Comparison of ENCODE assay signal across 12 mouse cellular contexts in genomic region chr7:19940256-19940655, GRCm38 (mm10). TPM values are rescaled to one million over a fixed set of nuclear protein-coding genes. Genes with fewer than 3 reads are reported as not detected.
A peak's percentile ranks its signal among the peaks of the same experiment; 100 is the strongest.
DNase-seq lines count a peak whose midpoint lies in the region; ATAC-seq and TF ChIP-seq lines count a peak whose summit lies in the region.
"Had no signal": no experiment of that assay in that cellular context is flagged by ENCODE, and none has a peak within 500 bp of the region (broad histone marks: within the 10 kb centered on the region; RNA-seq: fewer than 3 reads in every experiment).

No protein-coding gene starts in this region.

- H3K9ac ChIP-seq in heart, embryonic 12.5 days, result no peak overlapping the region; the same call in 1 of the 2 replicates
- H3K9ac ChIP-seq in kidney, embryonic 16.5 days (replicated peaks; ENCODE audit: low read length), result no peak overlapping the region

- H3K4me2 ChIP-seq in heart, embryonic 12.5 days, result peak overlapping the region; percentile 63
- no peak overlapping the region for H3K4me2 ChIP-seq in kidney, embryonic 16.5 days (replicated peaks; ENCODE audit: low read depth, low read length)

- TF ChIP-seq CTCF in left cerebral cortex, adult 2 months (IDR thresholded peaks at IDR 0.05), result no peak

- 2% methylated on average over 5 of the region's 6 CpGs for WGBS in heart, embryonic 12.5 days
- 26% methylated on average over 4 of the region's 6 CpGs for WGBS in kidney, embryonic 16.5 days
- WGBS in embryonic facial prominence, embryonic 10.5 days, result 45% methylated on average over 5 of the region's 6 CpGs

- H3K36me3 ChIP-seq in heart, embryonic 12.5 days, result no peaks in the 10 kb centered on the region
- H3K36me3 ChIP-seq in kidney, embryonic 16.5 days (ENCODE audit: insufficient read depth, low read length), result no peaks in the 10 kb centered on the region
- no peaks in the 10 kb centered on the region for H3K36me3 ChIP-seq in embryonic facial prominence, embryonic 10.5 days (replicated peaks)
- H3K36me3 ChIP-seq: forebrain, embryonic 10.5 days; G1E had no signal

- ATAC-seq in heart, embryonic 12.5 days (ENCODE audit: insufficient number of reproducible peaks, low FRiP score), result peak; percentile 69
- no peak for ATAC-seq in kidney, embryonic 16.5 days (ENCODE audit: low FRiP score, low TSS enrichment)
- peak; percentile 44 for ATAC-seq in megakaryocyte, adult 5-6 weeks (ENCODE audit: poor library complexity, severe bottlenecking)

- peak overlapping the region; percentile 91 for H3K27ac ChIP-seq in heart, embryonic 12.5 days (ENCODE audit: poor library complexity, severe bottlenecking)
- H3K27ac ChIP-seq in kidney, embryonic 16.5 days (ENCODE audit: low read length), result 0 out of 2 replicates have a peak overlapping the region, but pooled peaks have one; percentile 10
- no peak overlapping the region for H3K27ac ChIP-seq in embryonic facial prominence, embryonic 10.5 days (replicated peaks)
- no peak overlapping the region for H3K27ac ChIP-seq in left cerebral cortex, adult 2 months
- H3K27ac ChIP-seq: forebrain, embryonic 10.5 days had no signal

- H3K4me1 ChIP-seq in heart, embryonic 12.5 days (replicated peaks), result peaks cover 36% of the 10 kb centered on the region
- no peaks in the 10 kb centered on the region for H3K4me1 ChIP-seq in kidney, embryonic 16.5 days (ENCODE audit: insufficient read depth, low read length)
- H3K4me1 ChIP-seq in embryonic facial prominence, embryonic 10.5 days, result no peaks in the 10 kb centered on the region
- H3K4me1 ChIP-seq: forebrain, embryonic 10.5 days had no signal

- intact Hi-C loops in left cerebral cortex, adult 2 months (cut with DNase I), result no loop called here

- H3K9me3 ChIP-seq in heart, embryonic 12.5 days (replicated peaks), result no peaks in the 10 kb centered on the region
- no peaks in the 10 kb centered on the region for H3K9me3 ChIP-seq in kidney, embryonic 16.5 days (ENCODE audit: low read length)
- H3K9me3 ChIP-seq in embryonic facial prominence, embryonic 10.5 days, result peaks cover 3% of the 10 kb centered on the region; the same call in 1 of the 2 replicates
- H3K9me3 ChIP-seq: G1E had no signal

- peak overlapping the region; percentile 20 for H3K4me3 ChIP-seq in heart, embryonic 12.5 days
- no peak overlapping the region for H3K4me3 ChIP-seq in kidney, embryonic 16.5 days (ENCODE audit: low read length)
- H3K4me3 ChIP-seq in embryonic facial prominence, embryonic 10.5 days, result no peak overlapping the region
- no peak overlapping the region for H3K4me3 ChIP-seq in left cerebral cortex, adult 2 months
- H3K4me3 ChIP-seq: forebrain, embryonic 10.5 days had no signal

- peak; percentile 82 for DNase-seq in CD4-positive, CD25-positive, alpha-beta regulatory T cell, adult 2 months (ENCODE audit: low read depth, low spot score)
- DNase-seq in embryonic facial prominence, embryonic 10.5 days (ENCODE audit: low spot score), result no peak
- no peak for DNase-seq in left cerebral cortex, adult 2 months (ENCODE audit: extremely low spot score in 1 of 2, low spot score in 2 of 2)
- no peak for DNase-seq in embryo, embryonic 11 days
- DNase-seq in right cerebral cortex, postnatal 14 days, result no peak

- no peaks in the 10 kb centered on the region for H3K27me3 ChIP-seq in heart, embryonic 12.5 days (replicated peaks)
- no peaks in the 10 kb centered on the region for H3K27me3 ChIP-seq in kidney, embryonic 16.5 days (ENCODE audit: insufficient read depth, low read length)
- H3K27me3 ChIP-seq in embryonic facial prominence, embryonic 10.5 days (replicated peaks; ENCODE audit: low read depth, poor library complexity, severe bottlenecking), result no peaks in the 10 kb centered on the region

RNA-seq across cellular contexts. Expression of gene Igsf23, which starts 10.3 kb away (rescaled TPM):
- 1.0 and 1.2 TPM in 2 replicates for polyA plus RNA-seq in heart, embryonic 12.5 days (2016; fragmentation: Nextera tagmentation; extraction: Ambion mirVana)
- polyA plus RNA-seq in kidney, embryonic 16.5 days (2015; fragmentation: Nextera tagmentation; extraction: Ambion mirVana), result 0.21 TPM in 1 of 2 replicates, not detected in the other
- total RNA-seq in megakaryocyte, adult 5-6 weeks (2015), result 0.31 TPM in 1 of 2 replicates, not detected in the other
- 0.11 TPM in 1 of 2 replicates, not detected in the other for total RNA-seq in megakaryocyte, adult 5-6 weeks (2017)
- polyA plus RNA-seq in embryonic facial prominence, embryonic 10.5 days (2016; fragmentation: Nextera tagmentation; extraction: Ambion mirVana), result 0.21 TPM in 1 of 2 replicates, not detected in the other
- total RNA-seq in left cerebral cortex, adult 2 months (2021), result not detected
- total RNA-seq: layer of hippocampus, postnatal 25 days had no signal
- polyA plus RNA-seq: forebrain, embryonic 10.5 days; G1E had no signal

RNA-seq across cellular contexts. Expression of gene Pvr, which starts 19.3 kb away (rescaled TPM):
- 15.7 and 16.0 TPM in 2 replicates for polyA plus RNA-seq in heart, embryonic 12.5 days (2016; fragmentation: Nextera tagmentation; extraction: Ambion mirVana)
- polyA plus RNA-seq in kidney, embryonic 16.5 days (2015; fragmentation: Nextera tagmentation; extraction: Ambion mirVana), result 11.8 and 16.0 TPM in 2 replicates
- 7.8 TPM in 2 replicates for total RNA-seq in megakaryocyte, adult 5-6 weeks (2015)
- total RNA-seq in megakaryocyte, adult 5-6 weeks (2017), result 7.6 TPM in 2 replicates
- 8.2 and 8.8 TPM in 2 replicates for polyA plus RNA-seq in embryonic facial prominence, embryonic 10.5 days (2016; fragmentation: Nextera tagmentation; extraction: Ambion mirVana)
- total RNA-seq in left cerebral cortex, adult 2 months (2021), result 10 to 100 TPM; 14.6 to 14.8 TPM
- polyA plus RNA-seq: G1E had no signal

RNA-seq across cellular contexts. Expression of gene Ceacam20, which starts 25.0 kb away (rescaled TPM):
- polyA plus RNA-seq in heart, embryonic 12.5 days (2016; fragmentation: Nextera tagmentation; extraction: Ambion mirVana), result 0.42 TPM in 1 of 2 replicates, not detected in the other
- polyA plus RNA-seq in kidney, embryonic 16.5 days (2015; fragmentation: Nextera tagmentation; extraction: Ambion mirVana), result not detected in 2 replicates
- total RNA-seq in megakaryocyte, adult 5-6 weeks (2015), result not detected in 2 replicates
- not detected in 2 replicates for total RNA-seq in megakaryocyte, adult 5-6 weeks (2017)
- polyA plus RNA-seq in embryonic facial prominence, embryonic 10.5 days (2016; fragmentation: Nextera tagmentation; extraction: Ambion mirVana), result not detected in 2 replicates
- not detected for total RNA-seq in left cerebral cortex, adult 2 months (2021)
- total RNA-seq: G1E; layer of hippocampus, postnatal 25 days had no signal
- polyA plus RNA-seq: forebrain, embryonic 10.5 days; G1E had no signal

RNA-seq across cellular contexts. Expression of gene Nlrp9b, which starts 51.0 kb away (rescaled TPM):
- not detected in 2 replicates for polyA plus RNA-seq in heart, embryonic 12.5 days (2016; fragmentation: Nextera tagmentation; extraction: Ambion mirVana)
- not detected in 2 replicates for polyA plus RNA-seq in kidney, embryonic 16.5 days (2015; fragmentation: Nextera tagmentation; extraction: Ambion mirVana)
- total RNA-seq in megakaryocyte, adult 5-6 weeks (2015), result not detected in 2 replicates
- not detected in 2 replicates for total RNA-seq in megakaryocyte, adult 5-6 weeks (2017)
- polyA plus RNA-seq in embryonic facial prominence, embryonic 10.5 days (2016; fragmentation: Nextera tagmentation; extraction: Ambion mirVana), result not detected in 2 replicates
- not detected for total RNA-seq in left cerebral cortex, adult 2 months (2021)
- total RNA-seq: layer of hippocampus, postnatal 25 days had no signal
- polyA plus RNA-seq: forebrain, embryonic 10.5 days; G1E had no signal

RNA-seq across cellular contexts. Expression of gene Ceacam19, which starts 52.5 kb away (rescaled TPM):
- not detected in 2 replicates for polyA plus RNA-seq in heart, embryonic 12.5 days (2016; fragmentation: Nextera tagmentation; extraction: Ambion mirVana)
- 0.06 TPM in 1 of 2 replicates, not detected in the other for polyA plus RNA-seq in kidney, embryonic 16.5 days (2015; fragmentation: Nextera tagmentation; extraction: Ambion mirVana)
- 1.2 and 1.3 TPM in 2 replicates for total RNA-seq in megakaryocyte, adult 5-6 weeks (2015)
- total RNA-seq in megakaryocyte, adult 5-6 weeks (2017), result 1.6 and 2.4 TPM in 2 replicates
- not detected in 2 replicates for polyA plus RNA-seq in embryonic facial prominence, embryonic 10.5 days (2016; fragmentation: Nextera tagmentation; extraction: Ambion mirVana)
- total RNA-seq in left cerebral cortex, adult 2 months (2021), result not detected
- total RNA-seq: layer of hippocampus, postnatal 25 days had no signal
- polyA plus RNA-seq: forebrain, embryonic 10.5 days; G1E; testis, adult 2 months had no signal

Comparison
In these comparisons a context has a peak if more than half of its experiments do, and no peak if none do; other contexts are left out.
1. H3K27ac ChIP-seq: peak in heart, embryonic 12.5 days (single experiment) and kidney, embryonic 16.5 days (single experiment); none in embryonic facial prominence, embryonic 10.5 days (single experiment) and left cerebral cortex, adult 2 months (single experiment).